Mouse (Mus musculus): ENCODE measurements around the gene Ppp5c. TPM values are rescaled to one million over a fixed set of nuclear protein-coding genes. Genes with fewer than 3 reads are reported as not detected.

The Ppp5c gene
- total and polyA plus RNA-seq, 2 experiments from 2014 or later, result 65.7 to 137 TPM

- 88% methylated on average over 3 of the region's 3 CpGs for WGBS
- no peaks in the 10 kb centered on the region for H3K27me3 ChIP-seq (ENCODE audit: insufficient read depth, low read length)
- H3K4me2 ChIP-seq (ENCODE audit: low read depth), result no peak overlapping the region
- H3K4me1 ChIP-seq (ENCODE audit: insufficient read depth), result peaks cover 20% of the 10 kb centered on the region
- ATAC-seq (no peak), DNase-seq (no peak)
- no peak overlapping the region for H3K27ac ChIP-seq (ENCODE audit: low read depth, low read length)
- H3K4me3 ChIP-seq (ENCODE audit: low read depth, low read length), result no peak overlapping the region
- H3K9me3 ChIP-seq (ENCODE audit: low read length), result no peaks in the 10 kb centered on the region
- H3K36me3 ChIP-seq (ENCODE audit: insufficient read depth), result no peaks in the 10 kb centered on the region
- H3K9ac ChIP-seq, result no peak overlapping the region
- TF ChIP-seq CTCF (IDR thresholded peaks at IDR 0.05; ENCODE audit: low read depth), result no peak
Observed at GRCm38 (mm10) chr7:16978593-16978992, 49.1 kb downstream of the Ppp5c start.

GRCm38 (mm10) chr7:16978173-16978572 is 49.6 kb downstream of the Ppp5c start:
- ATAC-seq, result no peak
- Histone ChIP-seq H3K4me1 (ENCODE audit: insufficient read depth) (peaks cover 16% of the 10 kb centered on the region), H3K27ac (ENCODE audit: low read depth, low read length) (no peak overlapping the region), H3K36me3 (ENCODE audit: insufficient read depth) (no peaks in the 10 kb centered on the region), H3K4me2 (ENCODE audit: low read depth) (no peak overlapping the region), H3K9ac (no peak overlapping the region), H3K4me3 (ENCODE audit: low read depth, low read length) (no peak overlapping the region), H3K9me3 (ENCODE audit: low read length) (no peaks in the 10 kb centered on the region), H3K27me3 (ENCODE audit: insufficient read depth, low read length) (no peaks in the 10 kb centered on the region)
- WGBS, result 78% methylated on average over 6 of the region's 6 CpGs
- DNase-seq, result no peak
- no peak for TF ChIP-seq CTCF (IDR thresholded peaks at IDR 0.05; ENCODE audit: low read depth)

- no peak overlapping the region for H3K9ac ChIP-seq
- DNase-seq (no peak), ATAC-seq (no peak)
- H3K36me3 ChIP-seq (ENCODE audit: insufficient read depth), result no peaks in the 10 kb centered on the region
- no peak overlapping the region for H3K27ac ChIP-seq (ENCODE audit: low read depth, low read length)
- peaks cover 4% of the 10 kb centered on the region for H3K4me1 ChIP-seq (ENCODE audit: insufficient read depth)
- no peak overlapping the region for H3K4me2 ChIP-seq (ENCODE audit: low read depth)
- no peak for TF ChIP-seq CTCF (IDR thresholded peaks at IDR 0.05; ENCODE audit: low read depth)
- H3K9me3 ChIP-seq (ENCODE audit: low read length), result no peaks in the 10 kb centered on the region
- no peak overlapping the region for H3K4me3 ChIP-seq (ENCODE audit: low read depth, low read length)
- WGBS, result 63% methylated on average over 8 of the region's 8 CpGs
- H3K27me3 ChIP-seq (ENCODE audit: insufficient read depth, low read length), result no peaks in the 10 kb centered on the region
Observed at GRCm38 (mm10) chr7:16976298-16976697, 51.4 kb downstream of the Ppp5c start.

GRCm38 (mm10) chr7:16974018-16974417 is 53.7 kb downstream of the Ppp5c start:
- no peak for ATAC-seq
- Histone ChIP-seq H3K4me1 (ENCODE audit: insufficient read depth) (no peaks in the 10 kb centered on the region), H3K9me3 (ENCODE audit: low read length) (no peaks in the 10 kb centered on the region), H3K27me3 (ENCODE audit: insufficient read depth, low read length) (no peaks in the 10 kb centered on the region), H3K36me3 (ENCODE audit: insufficient read depth) (no peaks in the 10 kb centered on the region), H3K27ac (ENCODE audit: low read depth, low read length) (no peak overlapping the region), H3K4me2 (ENCODE audit: low read depth) (no peak overlapping the region), H3K4me3 (ENCODE audit: low read depth, low read length) (no peak overlapping the region), H3K9ac (no peak overlapping the region)
- no peak for TF ChIP-seq CTCF (IDR thresholded peaks at IDR 0.05; ENCODE audit: low read depth)
- DNase-seq, result no peak
- WGBS, result 62% methylated on average over 6 of the region's 6 CpGs

- Histone ChIP-seq H3K9me3 (ENCODE audit: low read length) (no peaks in the 10 kb centered on the region), H3K4me3 (ENCODE audit: low read depth, low read length) (no peak overlapping the region), H3K4me1 (ENCODE audit: insufficient read depth) (no peaks in the 10 kb centered on the region), H3K27ac (ENCODE audit: low read depth, low read length) (no peak overlapping the region), H3K9ac (no peak overlapping the region), H3K36me3 (ENCODE audit: insufficient read depth) (no peaks in the 10 kb centered on the region), H3K4me2 (ENCODE audit: low read depth) (no peak overlapping the region), H3K27me3 (ENCODE audit: insufficient read depth, low read length) (no peaks in the 10 kb centered on the region)
- no peak for DNase-seq
- WGBS, result 95% methylated on average over 3 of the region's 3 CpGs
- no peak for ATAC-seq
- TF ChIP-seq CTCF (IDR thresholded peaks at IDR 0.05; ENCODE audit: low read depth), result no peak
Observed at GRCm38 (mm10) chr7:16971160-16971559, 56.6 kb downstream of the Ppp5c start.

- TF ChIP-seq CTCF (IDR thresholded peaks at IDR 0.05; ENCODE audit: low read depth), result no peak
- no peak overlapping the region for H3K9ac ChIP-seq
- H3K4me3 ChIP-seq (ENCODE audit: low read depth, low read length), result no peak overlapping the region
- H3K9me3 ChIP-seq (ENCODE audit: low read length), result no peaks in the 10 kb centered on the region
- DNase-seq, result no peak
- no peak overlapping the region for H3K27ac ChIP-seq (ENCODE audit: low read depth, low read length)
- 89% methylated on average over 6 of the region's 6 CpGs for WGBS
- H3K36me3 ChIP-seq (ENCODE audit: insufficient read depth), result no peaks in the 10 kb centered on the region
- no peaks in the 10 kb centered on the region for H3K27me3 ChIP-seq (ENCODE audit: insufficient read depth, low read length)
- no peak overlapping the region for H3K4me2 ChIP-seq (ENCODE audit: low read depth)
- H3K4me1 ChIP-seq (ENCODE audit: insufficient read depth), result no peaks in the 10 kb centered on the region
- no peak for ATAC-seq
Observed at GRCm38 (mm10) chr7:16968414-16968813, 59.3 kb downstream of the Ppp5c start.

GRCm38 (mm10) chr7:16961678-16962077 is 66.0 kb downstream of the Ppp5c start:
- H3K36me3 ChIP-seq (ENCODE audit: insufficient read depth), result no peaks in the 10 kb centered on the region
- no peak overlapping the region for H3K9ac ChIP-seq
- 84% methylated on average over 5 of the region's 5 CpGs for WGBS
- H3K4me1 ChIP-seq (ENCODE audit: insufficient read depth), result peaks cover 26% of the 10 kb centered on the region
- H3K4me3 ChIP-seq (ENCODE audit: low read depth, low read length), result no peak overlapping the region
- ATAC-seq (no peak), DNase-seq (no peak)
- H3K27ac ChIP-seq (ENCODE audit: low read depth, low read length), result no peak overlapping the region
- no peaks in the 10 kb centered on the region for H3K27me3 ChIP-seq (ENCODE audit: insufficient read depth, low read length)
- no peaks in the 10 kb centered on the region for H3K9me3 ChIP-seq (ENCODE audit: low read length)
- H3K4me2 ChIP-seq (ENCODE audit: low read depth), result 0 out of 2 replicates have a peak overlapping the region, but pooled peaks have one; percentile 1
- no peak for TF ChIP-seq CTCF (IDR thresholded peaks at IDR 0.05; ENCODE audit: low read depth)
